Mouse (Mus musculus): ENCODE data around the gene Styx.

- TF ChIP-seq CTCF (IDR thresholded peaks at IDR 0.05; ENCODE audit: low read depth, low read length) (no peak), GATA2 (IDR thresholded peaks at IDR 0.05; ENCODE audit: borderline replicate concordance, low read depth, low read length) (no peak), TAL1 (conservative IDR thresholded peaks at IDR 0.05; ENCODE audit: low read depth, low read length) (no peak), POLR2AphosphoS5 (IDR thresholded peaks at IDR 0.05; ENCODE audit: insufficient replicate concordance, low read depth, low read length) (no peak), GATA1 (IDR thresholded peaks at IDR 0.05; ENCODE audit: borderline replicate concordance, low read length) (no peak)
Measured at GRCm38 (mm10) chr14:45463599-45463998, 112.7 kb downstream of the Styx start.

Measured in G1E (cell line).